Mouse (Mus musculus) olfactory bulb, adult 2 months (tissue): ENCODE results near the gene Zc3h13.

Experiments used
- CTCF ChIP-seq: fragments of 200-500 bp; IDR thresholded peaks from 2 replicates; pipeline ENCODE4 v1.5.1; 2012; ENCODE audit warnings: low read depth, mild to moderate bottlenecking, low read length, moderate library complexity; ENCODE audit not compliant: insufficient read depth
- POLR2A ChIP-seq: fragments of 200-500 bp; IDR thresholded peaks from 2 replicates; pipeline ENCODE4 v1.6.1; 2012; ENCODE audit warnings: mild to moderate bottlenecking, low read depth, low read length, moderate library complexity; ENCODE audit not compliant: insufficient read depth

DNA sequence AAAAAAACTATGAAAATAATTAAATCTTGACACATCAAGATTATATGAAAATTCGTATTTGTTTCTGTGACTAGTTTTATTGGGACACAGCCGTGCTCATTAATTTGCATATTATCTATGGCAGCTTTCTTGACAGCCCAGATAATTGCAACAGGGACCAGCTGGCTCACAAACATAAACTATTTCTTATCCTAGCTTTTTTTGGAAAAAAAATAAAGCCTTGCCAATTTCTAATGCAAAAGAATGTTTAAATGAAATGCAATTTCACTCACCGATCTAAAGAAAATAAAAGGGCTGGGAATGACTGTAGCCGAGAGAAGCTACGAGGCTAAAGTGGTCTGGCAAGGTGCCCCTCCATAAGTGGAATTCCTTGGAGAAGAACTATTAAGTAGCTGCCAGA lies 3.8 kb upstream of the Zc3h13 start:
- TF ChIP-seq POLR2A: no peak
- TF ChIP-seq CTCF: no peak
